Mouse (Mus musculus) midbrain, postnatal 0 days (tissue): ENCODE measurements around the gene Foxd2. TPM values are rescaled to one million over a fixed set of nuclear protein-coding genes. Genes with fewer than 3 reads are reported as not detected.

Experiments used
- ATAC-seq: fragments of 200-750 bp; cut with Nextera tagmentation; 2 replicates; pipeline ENCODE4 v1.8.0; 2017; ENCODE audit warnings: moderate number of reproducible peaks, mild to moderate bottlenecking, moderate TSS enrichment, moderate library complexity; ENCODE audit not compliant: low FRiP score
- DNase-seq: peaks from one replicate; pipeline ENCODE4 v3.0.0-alpha.2; 2015; ENCODE audit warnings: low spot score
- H3K27ac ChIP-seq: fragments of 300-500 bp; sonication (generic); 2 replicates; pipeline ENCODE4 v1.5.1; 2014; ENCODE audit warnings: low read depth, mild to moderate bottlenecking, low read length, mixed read lengths
- H3K27me3 ChIP-seq: fragments of 300-500 bp; sonication (generic); 2 replicates; pipeline ENCODE4 v1.6.1; 2014; ENCODE audit warnings: low read length, control low read depth, mixed read lengths; ENCODE audit not compliant: insufficient read depth
- H3K36me3 ChIP-seq: fragments of 300-500 bp; sonication (generic); 2 replicates; pipeline ENCODE4 v1.6.1; 2014; ENCODE audit warnings: low read length, control low read depth, mixed read lengths; ENCODE audit not compliant: insufficient read depth
- H3K4me1 ChIP-seq: fragments of 300-500 bp; sonication (generic); 2 replicates; pipeline ENCODE4 v1.6.1; 2014; ENCODE audit warnings: mild to moderate bottlenecking, control low read depth, antibody characterized with exemption, low read length, mixed read lengths; ENCODE audit not compliant: insufficient read depth
- H3K4me2 ChIP-seq: fragments of 300-500 bp; sonication (generic); 2 replicates; pipeline ENCODE4 v1.6.1; 2014; ENCODE audit warnings: low read depth, mild to moderate bottlenecking, low read length, mixed read lengths; ENCODE audit not compliant: poor library complexity, severe bottlenecking
- H3K4me3 ChIP-seq: fragments of 300-500 bp; sonication (generic); 2 replicates; pipeline ENCODE4 v1.5.1; 2014; ENCODE audit warnings: low read depth, mild to moderate bottlenecking, low read length, moderate library complexity
- H3K9ac ChIP-seq: fragments of 300-500 bp; sonication (generic); replicated peaks from 2 replicates; pipeline ENCODE4 v1.6.1; 2014; ENCODE audit warnings: mild to moderate bottlenecking, low read length, moderate library complexity, mixed read lengths; ENCODE audit not compliant: poor library complexity, severe bottlenecking
- H3K9me3 ChIP-seq: fragments of 300-500 bp; sonication (generic); 2 replicates; pipeline ENCODE4 v1.6.1; 2016; ENCODE audit warnings: low read length, control low read depth
- CTCF ChIP-seq: IDR thresholded peaks from 2 replicates; pipeline ENCODE4 v1.5.1; 2016; ENCODE audit warnings: antibody characterized with exemption, mild to moderate bottlenecking
- WGBS: fragments of 180-500 bp; shearing (Covaris S2); extraction: QIAGEN DNeasy Blood & Tissue Kit; methylation state at CpG from one replicate; pipeline ENCODE4 v1.1.7; 2014; 5-methylcytosine and 5-hydroxymethylcytosine counted together
- polyA plus RNA-seq: library from polyadenylated mRNA; unstranded; fragments of >200 nt; fragmentation: Nextera tagmentation; extraction: Ambion mirVana; gene quantifications from 2 replicates; pipeline ENCODE4 v1.2.1, GENCODE M21; 2015
- total RNA-seq: library from RNA; depleted of rRNA; stranded (reverse); fragments of >200 nt; gene quantifications from 2 replicates; pipeline ENCODE4 v1.2.3, GENCODE M21; 2014; rRNA removed

The Foxd2 gene
- total and polyA plus RNA-seq, 2 experiments from 2014 or later: 0.58 to 2.5 TPM

- Histone ChIP-seq H3K4me3 (no peak overlapping the region), H3K9me3 (no peaks in the 10 kb centered on the region), H3K36me3 (no peaks in the 10 kb centered on the region), H3K27ac (no peak overlapping the region), H3K27me3 (peaks cover 45% of the 10 kb centered on the region), H3K9ac (no peak overlapping the region), H3K4me1 (no peaks in the 10 kb centered on the region), H3K4me2 (no peak overlapping the region)
- DNase-seq: no peak
- no peak for ATAC-seq
- TF ChIP-seq CTCF: peak; percentile 34; the same call in 1 of the 2 replicates
- 27% methylated on average over 4 of the region's 4 CpGs for WGBS
Measured at GRCm38 (mm10) chr4:114897853-114898252, 10.8 kb downstream of the Foxd2 start.

DNA sequence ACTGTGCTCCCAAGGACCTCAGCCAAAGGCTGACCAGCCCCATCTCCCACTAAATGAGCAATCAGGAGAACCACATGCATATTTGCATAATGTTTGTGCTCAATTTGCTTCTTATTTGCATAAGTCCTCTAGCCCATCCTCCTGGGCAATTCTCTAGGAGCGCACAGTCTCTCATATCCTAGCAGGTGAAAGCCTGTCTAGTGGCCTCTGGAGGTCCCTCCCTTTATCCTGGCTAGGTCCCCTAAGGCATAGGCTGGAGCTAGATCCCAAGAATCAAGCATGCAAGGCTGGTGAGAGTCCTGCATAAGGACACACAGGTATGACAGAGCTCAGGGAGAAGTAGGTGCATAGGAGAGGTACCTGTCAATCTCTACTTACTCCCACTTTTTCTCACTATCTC lies 26.4 kb downstream of the Foxd2 start:
- DNase-seq (no peak), ATAC-seq (no peak)
- Histone ChIP-seq H3K9me3 (no peaks in the 10 kb centered on the region), H3K27ac (no peak overlapping the region), H3K27me3 (no peaks in the 10 kb centered on the region), H3K4me3 (no peak overlapping the region), H3K36me3 (no peaks in the 10 kb centered on the region), H3K9ac (no peak overlapping the region), H3K4me1 (no peaks in the 10 kb centered on the region), H3K4me2 (no peak overlapping the region)
- WGBS: 77% methylated on average over 1 of the region's 1 CpGs
- no peak for TF ChIP-seq CTCF

GRCm38 (mm10) chr4:114876441-114876972 lies 32.2 kb downstream of the Foxd2 start:
- H3K4me1 ChIP-seq: no peaks in the 10 kb centered on the region
- peak; percentile 35 for DNase-seq
- H3K27ac ChIP-seq: no peak overlapping the region
- no peak overlapping the region for H3K4me2 ChIP-seq
- no peak for TF ChIP-seq CTCF
- H3K9ac ChIP-seq: no peak overlapping the region
- no peaks in the 10 kb centered on the region for H3K27me3 ChIP-seq
- WGBS: 9% methylated on average over 8 of the region's 8 CpGs
- no peak overlapping the region for H3K4me3 ChIP-seq
- ATAC-seq: no peak
- no peaks in the 10 kb centered on the region for H3K36me3 ChIP-seq
- no peaks in the 10 kb centered on the region for H3K9me3 ChIP-seq

DNA sequence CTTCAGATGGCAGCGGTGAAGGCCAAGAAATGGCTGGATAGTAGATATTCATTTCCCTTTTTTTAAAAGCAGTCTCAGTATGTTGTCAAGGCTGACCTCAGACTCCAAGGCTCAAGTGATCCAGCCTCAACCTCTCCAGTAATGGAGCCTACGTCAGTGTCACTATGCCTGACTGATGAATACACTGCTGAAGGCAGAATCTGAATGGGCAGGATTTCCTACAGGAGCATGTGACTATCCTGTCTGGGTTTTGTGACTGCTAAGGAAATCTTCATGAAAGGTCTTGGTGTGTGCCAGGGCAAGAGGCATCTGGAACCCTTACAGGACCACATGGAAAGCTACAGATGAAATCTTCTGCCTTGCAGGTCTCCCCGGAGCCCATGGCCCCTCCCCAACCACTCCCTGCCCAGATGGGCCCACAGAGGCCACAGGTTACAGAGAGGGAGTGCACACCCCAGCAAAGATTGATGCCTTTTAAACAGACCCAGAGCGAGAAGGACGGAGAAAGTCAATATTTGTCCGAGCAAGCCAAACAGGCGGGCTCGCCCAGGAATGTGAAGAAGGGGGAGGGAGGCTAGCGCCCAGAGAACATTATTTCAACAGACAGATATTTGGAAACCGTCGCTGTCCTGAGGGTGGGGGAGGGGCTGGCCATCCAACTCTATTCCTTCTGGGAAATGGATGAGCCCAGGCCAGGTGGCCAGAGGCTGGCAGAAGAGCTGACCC lies 38.7 kb downstream of the Foxd2 start:
- DNase-seq (no peak), ATAC-seq (no peak)
- no peak for TF ChIP-seq CTCF
- Histone ChIP-seq H3K9ac (no peak overlapping the region), H3K4me1 (no peaks in the 10 kb centered on the region), H3K27ac (no peak overlapping the region), H3K4me2 (no peak overlapping the region), H3K27me3 (no peaks in the 10 kb centered on the region), H3K36me3 (no peaks in the 10 kb centered on the region), H3K9me3 (no peaks in the 10 kb centered on the region), H3K4me3 (no peak overlapping the region)
- 77% methylated on average over 11 of the region's 11 CpGs for WGBS

DNA sequence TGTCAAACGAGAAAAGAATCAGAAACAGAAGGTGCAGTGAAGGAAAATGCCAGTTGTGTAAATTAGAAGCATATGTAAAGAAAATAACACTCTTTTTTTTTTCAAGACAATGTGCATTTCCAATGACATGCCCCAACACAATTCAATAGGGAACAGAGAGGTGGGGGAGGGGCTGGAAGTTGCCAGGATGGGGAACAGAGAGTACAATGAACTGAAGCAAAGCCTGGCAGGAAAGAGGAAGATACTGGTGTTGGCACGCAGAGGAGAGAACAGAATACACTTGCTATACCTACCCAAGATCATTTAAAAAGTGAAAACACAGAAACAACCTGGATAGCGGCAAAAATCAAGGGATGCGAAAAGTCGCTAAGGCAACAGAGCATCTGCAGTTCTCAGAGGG lies 45.5 kb downstream of the Foxd2 start:
- H3K27me3 ChIP-seq: 0 out of 2 replicates have a peak, but pooled peaks cover 3% of the 10 kb centered on the region
- H3K9ac ChIP-seq: no peak overlapping the region
- H3K4me3 ChIP-seq: no peak overlapping the region
- 82% methylated on average over 5 of the region's 5 CpGs for WGBS
- H3K4me1 ChIP-seq: no peaks in the 10 kb centered on the region
- no peaks in the 10 kb centered on the region for H3K36me3 ChIP-seq
- no peaks in the 10 kb centered on the region for H3K9me3 ChIP-seq
- ATAC-seq (no peak), DNase-seq (no peak)
- no peak overlapping the region for H3K27ac ChIP-seq
- H3K4me2 ChIP-seq: no peak overlapping the region
- no peak for TF ChIP-seq CTCF

GRCm38 (mm10) chr4:114858426-114858825 lies 50.2 kb downstream of the Foxd2 start:
- WGBS: 26% methylated on average over 5 of the region's 5 CpGs
- no peak for DNase-seq
- Histone ChIP-seq H3K4me2 (no peak overlapping the region), H3K4me3 (no peak overlapping the region), H3K36me3 (no peaks in the 10 kb centered on the region), H3K9ac (no peak overlapping the region), H3K9me3 (no peaks in the 10 kb centered on the region), H3K4me1 (no peaks in the 10 kb centered on the region), H3K27me3 (0 out of 2 replicates have a peak, but pooled peaks cover 3% of the 10 kb centered on the region), H3K27ac (no peak overlapping the region)
- TF ChIP-seq CTCF: no peak
- no peak for ATAC-seq

Other genes starting within 250 kb of the Foxd2 start
- not detected in 2 replicates for gene Gm12830, start 87.2 kb downstream of the Foxd2 start, total RNA-seq
- gene Gm12830, start 87.2 kb downstream of the Foxd2 start, polyA plus RNA-seq: 0.09 TPM in 1 of 2 replicates, not detected in the other
- 0.27 TPM in 1 of 2 replicates, not detected in the other for gene Foxe3, start 17.1 kb upstream of the Foxd2 start, total RNA-seq
- gene Foxe3, start 17.1 kb upstream of the Foxd2 start, polyA plus RNA-seq: 0.31 and 0.39 TPM in 2 replicates
- 83.6 and 116 TPM in 2 replicates for gene Cmpk1, start 78.4 kb upstream of the Foxd2 start, total RNA-seq
- 231 and 234 TPM in 2 replicates for gene Cmpk1, start 78.4 kb upstream of the Foxd2 start, polyA plus RNA-seq
- gene Stil, start 91.3 kb upstream of the Foxd2 start, total RNA-seq: 1.9 and 2.6 TPM in 2 replicates
- 1.4 and 1.8 TPM in 2 replicates for gene Stil, start 91.3 kb upstream of the Foxd2 start, polyA plus RNA-seq
- 64.8 and 73.5 TPM in 2 replicates for gene Tal1, start 147.6 kb upstream of the Foxd2 start, total RNA-seq
- 6.6 and 6.8 TPM in 2 replicates for gene Tal1, start 147.6 kb upstream of the Foxd2 start, polyA plus RNA-seq
- 1.3 and 1.9 TPM in 2 replicates for gene Pdzk1ip1, start 179.8 kb upstream of the Foxd2 start, total RNA-seq
- gene Pdzk1ip1, start 179.8 kb upstream of the Foxd2 start, polyA plus RNA-seq: 3.0 and 3.7 TPM in 2 replicates
- gene Cyp4x1, start 225.4 kb upstream of the Foxd2 start, total RNA-seq: 24.7 and 30.2 TPM in 2 replicates
- 11.3 and 12.0 TPM in 2 replicates for gene Cyp4x1, start 225.4 kb upstream of the Foxd2 start, polyA plus RNA-seq